15 mouse cellular contexts compared by ENCODE assay signal in the genomic region with DNA sequence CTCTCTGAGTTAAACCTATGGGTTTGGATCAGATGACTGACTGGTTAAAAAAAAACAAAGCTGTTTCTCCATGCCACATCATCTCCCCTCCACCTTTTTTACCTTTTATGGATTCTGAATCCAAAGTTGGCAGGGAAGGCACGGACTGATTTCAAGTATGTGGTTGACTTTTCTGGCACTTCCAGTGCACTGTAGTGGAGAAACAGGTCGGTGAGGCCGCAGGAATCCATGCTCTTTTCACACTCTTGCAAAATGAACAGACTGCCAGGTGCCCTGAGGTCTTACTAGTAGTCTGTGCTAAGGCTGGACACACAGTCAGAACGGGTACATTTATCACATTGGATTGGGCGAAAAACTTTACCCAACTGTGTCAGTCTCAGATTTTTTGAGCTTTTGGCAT. TPM values are rescaled to one million over a fixed set of nuclear protein-coding genes. Genes with fewer than 3 reads are reported as not detected.
"Had no signal": no experiment of that assay in that cellular context is flagged by ENCODE, and none has a peak within 500 bp of the region (broad histone marks: within the 10 kb centered on the region; RNA-seq: fewer than 3 reads in every experiment).

No protein-coding gene starts in this region.

- ATAC-seq: intestine, embryonic 15.5 days; liver, embryonic 12.5 days; midbrain, embryonic 13.5 days had no signal

- DNase-seq: kidney, adult 18-20 months; kidney, postnatal 10 days; kidney, postnatal 4 days; left cerebral cortex, postnatal 4 days; spleen, adult 18-20 months; thymus, adult 2 months; thymus, postnatal 25 days had no signal

- H3K4me3 ChIP-seq: intestine, embryonic 15.5 days; layer of hippocampus, adult 2 months; limb, embryonic 15.5 days; liver, embryonic 12.5 days; midbrain, embryonic 13.5 days; myocyte; neural tube, embryonic 12.5 days had no signal

- H3K4me1 ChIP-seq: intestine, embryonic 15.5 days; midbrain, embryonic 13.5 days; neural tube, embryonic 12.5 days had no signal

RNA-seq across cellular contexts. Expression of gene Pmp22, which starts 13.5 kb away (rescaled TPM):
- total RNA-seq: neutrophil, adult 5-6 weeks had no signal
